Mouse (Mus musculus): ENCODE results near the gene Twnk. TPM values are rescaled to one million over a fixed set of nuclear protein-coding genes. Genes with fewer than 3 reads are reported as not detected.
A peak's percentile ranks its signal among the peaks of the same experiment; 100 is the strongest.

Gene Twnk
- total RNA-seq, 2 experiments from 2014 or later, result 14.0 to 15.7 TPM

GRCm38 (mm10) chr19:44997786-44998185, 7.7 kb upstream of the Twnk start:
- DNase-seq (ENCODE audit: low spot score in 2 of 2), result no peak
- intact Hi-C loops (cut with DNase I), result no loop called here

GRCm38 (mm10) chr19:44999647-45000046, 5.8 kb upstream of the Twnk start:
- no peak for DNase-seq (ENCODE audit: low spot score in 2 of 2)
- intact Hi-C loops (cut with DNase I), result no loop called here

GRCm38 (mm10) chr19:45002301-45002700, 3.2 kb upstream of the Twnk start:
- intact Hi-C loops (cut with DNase I), result no loop called here
- no peak for DNase-seq (ENCODE audit: low spot score in 2 of 2)

GRCm38 (mm10) chr19:45003740-45004516, 1.5 kb upstream of the Twnk start:
- intact Hi-C loops (cut with DNase I), result no loop called here
- DNase-seq (ENCODE audit: low spot score in 2 of 2), result no peak

GRCm38 (mm10) chr19:45005957-45006712, 672 bp downstream of the Twnk start, which contains the start of gene Mrpl43:
Gene Mrpl43, minus strand, starts transcription at chr19:45006442.
- intact Hi-C loops (cut with DNase I), result no loop called here

GRCm38 (mm10) chr19:45007021-45007420, 1.6 kb downstream of the Twnk start:
- intact Hi-C loops (cut with DNase I), result no loop called here
- DNase-seq (ENCODE audit: low spot score in 2 of 2), result no peak

More at GRCm38 (mm10) chr19:45005957-45006712, 672 bp downstream of the Twnk start, which contains the start of gene Mrpl43:
- peak; percentile 96 to 98 for DNase-seq (ENCODE audit: low spot score in 2 of 2)

GRCm38 (mm10) chr19:45007425-45008191, 2.1 kb downstream of the Twnk start:
- intact Hi-C loops (cut with DNase I), result no loop called here
- no peak for DNase-seq (ENCODE audit: low spot score in 2 of 2)

GRCm38 (mm10) chr19:45010646-45011045, 5.2 kb downstream of the Twnk start:
- no peak for DNase-seq (ENCODE audit: low spot score in 2 of 2)
- intact Hi-C loops (cut with DNase I), result no loop called here

- intact Hi-C loops (cut with DNase I), result loop anchor here (1.0 kb wide), 1 partner anchor 19 kb away; no protein-coding TSS in a partner anchor
Observed at GRCm38 (mm10) chr19:45012219-45012618, 6.8 kb downstream of the Twnk start.

GRCm38 (mm10) chr19:45012636-45013035, 7.2 kb downstream of the Twnk start:
- peak in 1 of 2 experiments; percentile 45 for DNase-seq (ENCODE audit: low spot score in 2 of 2)
- intact Hi-C loops (cut with DNase I), result loop anchor here (1.0 kb wide), 1 partner anchor 19 kb away; no protein-coding TSS in a partner anchor

More at GRCm38 (mm10) chr19:45012219-45012618, 6.8 kb downstream of the Twnk start:
- DNase-seq (ENCODE audit: low spot score in 2 of 2), result no peak

GRCm38 (mm10) chr19:45013581-45014225, 8.2 kb downstream of the Twnk start:
- intact Hi-C loops (cut with DNase I), result no loop called here

GRCm38 (mm10) chr19:45014335-45014971, 9.0 kb downstream of the Twnk start, which contains the start of gene Lzts2:
Gene Lzts2, plus strand, starts transcription at chr19:45014414.
- no peak for DNase-seq (ENCODE audit: low spot score in 2 of 2)

More at GRCm38 (mm10) chr19:45013581-45014225, 8.2 kb downstream of the Twnk start:
- peak in 1 of 2 experiments; percentile 60 for DNase-seq (ENCODE audit: low spot score in 2 of 2)

GRCm38 (mm10) chr19:45014981-45015402, 9.5 kb downstream of the Twnk start:
- DNase-seq (ENCODE audit: low spot score in 2 of 2), result no peak
- intact Hi-C loops (cut with DNase I), result no loop called here

More at GRCm38 (mm10) chr19:45014335-45014971, 9.0 kb downstream of the Twnk start, which contains the start of gene Lzts2:
- intact Hi-C loops (cut with DNase I), result no loop called here

- DNase-seq (ENCODE audit: low spot score in 2 of 2), result peak; percentile 37 to 44
- intact Hi-C loops (cut with DNase I), result no loop called here
Observed at GRCm38 (mm10) chr19:45015518-45016281, 10.2 kb downstream of the Twnk start.

GRCm38 (mm10) chr19:45016341-45017215, 11.1 kb downstream of the Twnk start:
- intact Hi-C loops (cut with DNase I), result loop anchor here (1.0 kb wide), 2 partner anchors 14 to 32 kb away; no protein-coding TSS in a partner anchor
- DNase-seq (ENCODE audit: low spot score in 2 of 2), result peak; percentile 69 to 87

- intact Hi-C loops (cut with DNase I), result loop anchor here (1.0 kb wide), 2 partner anchors 13 to 31 kb away; no protein-coding TSS in a partner anchor
- DNase-seq (ENCODE audit: low spot score in 2 of 2), result peak; percentile 72
Observed at GRCm38 (mm10) chr19:45017216-45017771, 11.8 kb downstream of the Twnk start.
